Mouse (Mus musculus) forebrain, embryonic 16.5 days (tissue): ENCODE measurements around the gene Vmn1r70. TPM values are rescaled to one million over a fixed set of nuclear protein-coding genes. Genes with fewer than 3 reads are reported as not detected.

Experiments used
- ATAC-seq: fragments of 200-750 bp; cut with Nextera tagmentation; 2 replicates; pipeline ENCODE4 v1.8.0; 2017; ENCODE audit warnings: mild to moderate bottlenecking, moderate library complexity
- H3K27ac ChIP-seq: fragments of 300-500 bp; sonication (generic); 2 replicates; pipeline ENCODE4 v1.5.1; 2014; ENCODE audit warnings: low read length, control low read depth
- H3K27me3 ChIP-seq: fragments of 300-500 bp; sonication (generic); replicated peaks from 2 replicates; pipeline ENCODE4 v1.6.1; 2014; ENCODE audit warnings: low read length; ENCODE audit not compliant: control insufficient read depth, insufficient read depth
- H3K36me3 ChIP-seq: fragments of 300-500 bp; sonication (generic); 2 replicates; pipeline ENCODE4 v1.6.1; 2014; ENCODE audit not compliant: control insufficient read depth, insufficient read depth
- H3K4me1 ChIP-seq: fragments of 300-500 bp; sonication (generic); replicated peaks from 2 replicates; pipeline ENCODE4 v1.6.1; 2014; ENCODE audit warnings: low read length; ENCODE audit not compliant: control insufficient read depth, insufficient read depth
- H3K4me2 ChIP-seq: fragments of 300-500 bp; sonication (generic); 2 replicates; pipeline ENCODE4 v1.6.1; 2014; ENCODE audit warnings: mild to moderate bottlenecking, low read length, control low read depth
- H3K4me3 ChIP-seq: fragments of 300-500 bp; sonication (generic); replicated peaks from 2 replicates; pipeline ENCODE4 v1.5.1; 2014; ENCODE audit warnings: mild to moderate bottlenecking, low read length, control low read depth
- H3K9ac ChIP-seq: fragments of 300-500 bp; sonication (generic); replicated peaks from 2 replicates; pipeline ENCODE4 v1.6.1; 2014; ENCODE audit warnings: low read depth, low read length, control low read depth
- H3K9me3 ChIP-seq: fragments of 300-500 bp; sonication (generic); 2 replicates; pipeline ENCODE4 v1.6.1; 2016; ENCODE audit warnings: low read length; ENCODE audit not compliant: control insufficient read depth
- WGBS: fragments of 180-500 bp; shearing (Covaris S2); extraction: QIAGEN DNeasy Blood & Tissue Kit; methylation state at CpG from one replicate; pipeline ENCODE4 v1.1.7; 2014; 5-methylcytosine and 5-hydroxymethylcytosine counted together
- polyA plus RNA-seq: library from polyadenylated mRNA; unstranded; fragments of >200 nt; fragmentation: Nextera tagmentation; extraction: Ambion mirVana; gene quantifications from 2 replicates; pipeline ENCODE4 v1.2.1, GENCODE M21; 2015

Gene Vmn1r70
- not detected in 2 replicates for polyA plus RNA-seq

DNA sequence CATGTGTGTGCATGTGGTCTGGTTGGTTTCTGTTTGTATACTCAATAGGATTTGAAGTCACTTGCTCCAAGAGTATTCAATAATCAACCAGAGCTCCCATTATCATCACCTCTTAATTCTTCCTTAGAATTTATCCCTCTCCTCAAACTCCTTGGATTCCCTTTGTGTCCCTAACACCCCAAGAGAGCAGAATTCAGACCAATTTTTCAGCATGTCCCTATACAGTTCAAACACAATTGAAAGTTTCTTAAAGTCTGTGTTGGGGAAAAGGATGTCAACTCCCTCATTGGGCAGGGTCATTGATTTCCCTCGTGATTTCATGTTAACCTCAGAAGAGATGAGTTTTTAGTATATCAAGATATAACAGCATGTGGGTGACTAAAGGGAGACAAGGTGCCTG is at the start of gene Vmn1r70:
Gene Vmn1r70 (plus strand): TSS at position 301 of the 400 bp plus-strand sequence.
- Histone ChIP-seq H3K9ac (no peak within 1 kb of the TSS), H3K4me1 (no peaks in the 10 kb centered on the region), H3K36me3 (no peaks in the 10 kb centered on the region), H3K9me3 (peaks cover 11% of the 10 kb centered on the region), H3K4me3 (no peak within 1 kb of the TSS), H3K27ac (no peak within 1 kb of the TSS), H3K4me2 (no peak within 1 kb of the TSS), H3K27me3 (no peaks in the 10 kb centered on the region)
- WGBS: 63% methylated on average over 1 of the region's 1 CpGs
- no peak for ATAC-seq

DNA sequence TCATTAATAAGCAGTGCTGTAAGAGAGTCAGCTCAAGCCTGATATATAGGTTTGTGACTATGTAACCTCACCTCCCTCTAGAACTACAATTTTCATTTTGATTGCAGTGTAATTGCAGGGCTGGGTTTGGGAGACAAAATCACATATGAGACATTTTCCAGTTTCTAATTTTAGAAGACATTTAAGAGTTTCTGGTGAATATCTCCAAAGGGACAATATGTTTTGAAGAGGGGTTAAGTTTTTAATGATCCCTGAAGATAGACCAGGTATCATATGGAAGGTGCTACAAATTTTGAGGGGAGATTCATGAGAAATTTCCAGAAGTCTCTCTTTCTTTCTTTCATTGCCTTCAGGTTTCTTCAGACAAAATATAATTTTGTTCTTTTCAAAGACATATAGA is 17.8 kb upstream of the Vmn1r70 start, which contains the start of gene Vmn1r69:
Gene Vmn1r69 (minus strand): TSS at position 101 of the 400 bp plus-strand sequence.
- no peaks in the 10 kb centered on the region for H3K36me3 ChIP-seq

More for the DNA sequence above, 17.8 kb upstream of the Vmn1r70 start, which contains the start of gene Vmn1r69:
- Histone ChIP-seq H3K27ac (no peak within 1 kb of the TSS), H3K27me3 (no peaks in the 10 kb centered on the region), H3K4me1 (no peaks in the 10 kb centered on the region), H3K9ac (no peak within 1 kb of the TSS), H3K9me3 (peaks cover 5% of the 10 kb centered on the region; the same call in 1 of the 2 replicates), H3K4me3 (no peak within 1 kb of the TSS), H3K4me2 (no peak within 1 kb of the TSS)
- ATAC-seq: no peak

Other genes starting within 250 kb of the Vmn1r70 start
- gene Vmn1r67, start 188.2 kb upstream of the Vmn1r70 start, polyA plus RNA-seq: not detected in 2 replicates
- 56.5 and 62.9 TPM in 2 replicates for gene Zik1, start 136.1 kb upstream of the Vmn1r70 start, polyA plus RNA-seq
- gene Vmn1r68, start 73.0 kb upstream of the Vmn1r70 start, polyA plus RNA-seq: not detected in 2 replicates
- not detected in 2 replicates for gene Vmn1r69, start 17.9 kb upstream of the Vmn1r70 start, polyA plus RNA-seq
- gene Nlrp4b, start 56.3 kb downstream of the Vmn1r70 start, polyA plus RNA-seq: not detected in 2 replicates
- gene Vmn1r71, start 122.8 kb downstream of the Vmn1r70 start, polyA plus RNA-seq: not detected in 2 replicates